Mouse (Mus musculus) forebrain, embryonic 12.5 days (tissue): Measurements from ENCODE around the gene Nelfa. TPM values are rescaled to one million over a fixed set of nuclear protein-coding genes. Genes with fewer than 3 reads are reported as not detected.

Experiments
- ATAC-seq: fragments of 200-750 bp; cut with Nextera tagmentation; 2 replicates; pipeline ENCODE4 v1.8.0; 2017; ENCODE audit warnings: moderate TSS enrichment; ENCODE audit not compliant: low FRiP score
- H3K27ac ChIP-seq: fragments of 300-500 bp; sonication (generic); 2 replicates; pipeline ENCODE4 v1.5.1; 2016; ENCODE audit warnings: mild to moderate bottlenecking
- H3K27me3 ChIP-seq: fragments of 300-500 bp; sonication (generic); 2 replicates; pipeline ENCODE4 v1.6.1; 2016; ENCODE audit warnings: mild to moderate bottlenecking
- H3K36me3 ChIP-seq: fragments of 300-500 bp; sonication (generic); replicated peaks from 2 replicates; pipeline ENCODE4 v1.6.1; 2016; ENCODE audit warnings: mild to moderate bottlenecking
- H3K4me1 ChIP-seq: fragments of 300-500 bp; sonication (generic); 2 replicates; pipeline ENCODE4 v1.6.1; 2016
- H3K4me2 ChIP-seq: fragments of 300-500 bp; sonication (generic); 2 replicates; pipeline ENCODE4 v1.6.1; 2016; ENCODE audit warnings: mild to moderate bottlenecking, moderate library complexity
- H3K4me3 ChIP-seq: fragments of 300-500 bp; sonication (generic); replicated peaks from 2 replicates; pipeline ENCODE4 v1.5.1; 2016; ENCODE audit warnings: mild to moderate bottlenecking
- H3K9ac ChIP-seq: fragments of 300-500 bp; sonication (generic); 2 replicates; pipeline ENCODE4 v1.6.1; 2016; ENCODE audit warnings: mild to moderate bottlenecking
- H3K9me3 ChIP-seq: fragments of 300-500 bp; sonication (generic); 2 replicates; pipeline ENCODE4 v1.6.1; 2016
- WGBS: fragments of 180-500 bp; shearing (Covaris S2); methylation state at CpG from one replicate; pipeline ENCODE4 v1.1.7; 2016; 5-methylcytosine and 5-hydroxymethylcytosine counted together
- microRNA-seq: library from miRNA; unstranded; fragments of <30 nt; microRNA quantifications from one replicate; pipeline ENCODE4, GENCODE M21; 2017
- polyA plus RNA-seq: library from polyadenylated mRNA; unstranded; fragments of >200 nt; fragmentation: Nextera tagmentation; extraction: Ambion mirVana; gene quantifications from 2 replicates; pipeline ENCODE4 v1.2.1, GENCODE M21; 2016

Gene Nelfa
- polyA plus RNA-seq, 1 experiment from 2014 or later, result 63.7 TPM

- H3K9ac ChIP-seq, result no peak overlapping the region
- H3K27me3 ChIP-seq, result no peaks in the 10 kb centered on the region
- no peaks in the 10 kb centered on the region for H3K4me1 ChIP-seq
- 70% methylated on average over 2 of the region's 2 CpGs for WGBS
- H3K4me3 ChIP-seq, result no peak overlapping the region
- peaks cover 73% of the 10 kb centered on the region for H3K36me3 ChIP-seq
- H3K27ac ChIP-seq, result no peak overlapping the region
- H3K9me3 ChIP-seq, result no peaks in the 10 kb centered on the region
- no peak for ATAC-seq
- no peak overlapping the region for H3K4me2 ChIP-seq
Measured at GRCm38 (mm10) chr5:33854019-33854418, 82.2 kb downstream of the Nelfa start.

GRCm38 (mm10) chr5:33853086-33853485 lies 83.1 kb downstream of the Nelfa start:
- H3K27ac ChIP-seq, result no peak overlapping the region
- no peak overlapping the region for H3K4me2 ChIP-seq
- no peaks in the 10 kb centered on the region for H3K9me3 ChIP-seq
- no peak overlapping the region for H3K4me3 ChIP-seq
- H3K27me3 ChIP-seq, result no peaks in the 10 kb centered on the region
- ATAC-seq, result no peak
- H3K4me1 ChIP-seq, result no peaks in the 10 kb centered on the region
- WGBS, result 100% methylated on average over 1 of the region's 1 CpGs
- no peak overlapping the region for H3K9ac ChIP-seq
- H3K36me3 ChIP-seq, result peaks cover 70% of the 10 kb centered on the region

- WGBS, result 89% methylated on average over 4 of the region's 4 CpGs
- no peak for ATAC-seq
- Histone ChIP-seq H3K27me3 (no peaks in the 10 kb centered on the region), H3K4me1 (no peaks in the 10 kb centered on the region), H3K4me3 (no peak overlapping the region), H3K9me3 (no peaks in the 10 kb centered on the region), H3K27ac (no peak overlapping the region), H3K4me2 (no peak overlapping the region), H3K36me3 (peaks cover 67% of the 10 kb centered on the region), H3K9ac (no peak overlapping the region)
Measured at GRCm38 (mm10) chr5:33851466-33851865, 84.7 kb downstream of the Nelfa start.

Small RNA genes lying within 50 kb of the gene (microRNA-seq; reads per million reads assigned to microRNA genes)
- gene Mir7024, result not detected

Other genes starting within 250 kb of the Nelfa start
- gene Fgfr3, start 214.7 kb downstream of the Nelfa start, polyA plus RNA-seq, result 83.6 and 111 TPM in 2 replicates
- gene Letm1, start 153.6 kb downstream of the Nelfa start, polyA plus RNA-seq, result 52.5 and 58.5 TPM in 2 replicates
- 129 and 134 TPM in 2 replicates for gene Nsd2, start 115.7 kb downstream of the Nelfa start, polyA plus RNA-seq
- gene Gm1673, start 47.0 kb upstream of the Nelfa start, polyA plus RNA-seq, result 387 and 405 TPM in 2 replicates
- 2.4 and 3.1 TPM in 2 replicates for gene Nat8l, start 59.6 kb upstream of the Nelfa start, polyA plus RNA-seq
- gene Poln, start 233.0 kb upstream of the Nelfa start, polyA plus RNA-seq, result 0.62 and 0.80 TPM in 2 replicates
- gene Haus3, start 233.1 kb upstream of the Nelfa start, polyA plus RNA-seq, result 43.1 and 45.3 TPM in 2 replicates